ENCODE assay signal across 23 mouse cellular contexts in the genomic region with DNA sequence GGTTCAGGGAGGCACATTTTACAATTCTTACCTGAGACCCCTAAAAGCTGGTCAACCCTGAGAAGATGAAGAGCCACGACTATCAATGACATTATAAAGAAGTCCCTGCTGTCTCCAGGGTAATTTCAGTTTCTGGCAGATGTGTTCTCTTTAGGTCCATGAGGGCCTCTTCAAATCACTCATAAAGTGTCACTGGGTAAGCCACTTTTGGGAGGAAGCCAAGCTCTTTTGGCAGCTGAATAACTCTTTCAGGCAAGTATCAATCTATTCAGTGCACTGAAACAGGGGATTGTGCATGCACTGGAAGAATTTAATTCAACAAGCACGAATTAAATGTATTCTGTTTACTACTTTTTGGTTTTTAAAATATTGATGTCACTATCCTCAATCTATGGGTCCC.
DNase-seq lines count a peak whose midpoint lies in the region; ATAC-seq and TF ChIP-seq lines count a peak whose summit lies in the region.
"Had no signal": no experiment of that assay in that cellular context is flagged by ENCODE, and none has a peak within 500 bp of the region (broad histone marks: within the 10 kb centered on the region; RNA-seq: fewer than 3 reads in every experiment).

No protein-coding gene starts in this region.

- no peaks in the 10 kb centered on the region for H3K27me3 ChIP-seq in lung, embryonic 14.5 days (ENCODE audit: insufficient read depth, low read length)
- H3K27me3 ChIP-seq: CH12.LX had no signal

- no peak overlapping the region for H3K4me2 ChIP-seq in lung, embryonic 14.5 days
- H3K4me2 ChIP-seq: heart, embryonic 11.5 days; midbrain, embryonic 12.5 days had no signal

- DNase-seq in cerebellum, postnatal 10 days: peak; percentile 65 to 76
- DNase-seq in cerebellum, postnatal 36 days: no peak
- peak; percentile 9 to 14 for DNase-seq in heart, postnatal 10 days
- DNase-seq in heart, postnatal 36 days: no peak
- peak; percentile 90 for DNase-seq in lung, embryonic 14.5 days
- DNase-seq in lung, postnatal 10 days: no peak
- DNase-seq in adipocyte (ENCODE audit: low spot score): peak; percentile 3
- DNase-seq in B cell, adult 2 months: no peak
- DNase-seq: cerebellum, postnatal 25 days; gastrocnemius, adult 2 months; kidney, adult 8-10 months; kidney, postnatal 14 days; layer of hippocampus, postnatal 36 days; liver, postnatal 0 days; spleen, adult 18-20 months; thymus, adult 18-20 months; thymus, postnatal 4 days had no signal

- no peak overlapping the region for H3K27ac ChIP-seq in lung, embryonic 14.5 days (ENCODE audit: low read depth)
- H3K27ac ChIP-seq: gastrocnemius, adult 2 months; layer of hippocampus, adult 2 months; midbrain, embryonic 12.5 days had no signal

- intact Hi-C loops in heart, postnatal 10 days (cut with DNase I): no loop called here
- intact Hi-C loops in heart, postnatal 36 days (cut with DNase I): no loop called here

- H3K36me3 ChIP-seq in lung, embryonic 14.5 days (ENCODE audit: insufficient read depth): no peaks in the 10 kb centered on the region
- H3K36me3 ChIP-seq: midbrain, embryonic 12.5 days had no signal

- H3K9ac ChIP-seq in lung, embryonic 14.5 days: no peak overlapping the region
- H3K9ac ChIP-seq: liver, postnatal 0 days; midbrain, embryonic 12.5 days had no signal

- 21% methylated on average over 2 of the region's 2 CpGs for WGBS in lung, embryonic 14.5 days

- no peaks in the 10 kb centered on the region for H3K9me3 ChIP-seq in lung, embryonic 14.5 days (ENCODE audit: low read depth, low read length)

- peaks cover 4% of the 10 kb centered on the region; the same call in 1 of the 2 replicates for H3K4me1 ChIP-seq in lung, embryonic 14.5 days (ENCODE audit: insufficient read depth)
- H3K4me1 ChIP-seq: midbrain, embryonic 12.5 days had no signal

- ATAC-seq in lung, embryonic 14.5 days (ENCODE audit: insufficient read depth): peak; percentile 91
- ATAC-seq: inflammation-experienced regulatory T-cells, adult 6 months; liver, postnatal 0 days had no signal

- H3K4me3 ChIP-seq in lung, embryonic 14.5 days (ENCODE audit: low read depth, low read length): no peak overlapping the region
- H3K4me3 ChIP-seq: gastrocnemius, adult 2 months; layer of hippocampus, adult 2 months; midbrain, embryonic 12.5 days; myocyte had no signal

- TF ChIP-seq CTCF in lung, embryonic 14.5 days (IDR thresholded peaks at IDR 0.05; ENCODE audit: low read depth): no peak

Comparison
In these comparisons a context has a peak if more than half of its experiments do, and no peak if none do; other contexts are left out.
1. DNase-seq: peak in cerebellum, postnatal 10 days (2 of 2), heart, postnatal 10 days (2 of 2), lung, embryonic 14.5 days (single experiment) and adipocyte (single experiment); none in cerebellum, postnatal 36 days (0 of 2), heart, postnatal 36 days (0 of 2), lung, postnatal 10 days (single experiment) and B cell, adult 2 months (0 of 2).